Mouse (Mus musculus): Measurements from ENCODE around the gene Dph1.

DNA sequence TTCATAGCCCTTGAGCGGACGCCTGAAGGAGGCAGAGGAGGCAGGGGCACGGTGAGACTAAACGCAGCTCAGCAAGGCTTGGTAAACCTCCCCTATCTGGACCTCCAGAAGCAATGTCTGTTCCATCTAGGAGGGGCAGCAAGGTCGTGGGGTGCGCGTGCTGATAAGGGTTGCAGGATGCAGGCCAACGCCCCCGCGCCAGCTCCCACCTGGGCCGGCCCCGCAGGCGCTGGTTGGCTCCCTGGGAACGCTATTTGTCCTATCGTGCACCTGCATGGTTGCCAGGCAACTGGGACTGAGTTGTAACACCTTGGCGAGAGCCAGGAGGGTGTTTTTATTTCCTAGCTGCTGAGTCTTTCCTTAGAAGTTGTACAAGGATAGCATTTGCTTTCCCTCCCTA, 43.7 kb upstream of the Dph1 start:
- TF ChIP-seq CTCF (IDR thresholded peaks at IDR 0.05; ENCODE audit: borderline replicate concordance, insufficient read depth, low read length) (no peak), POLR2A (IDR thresholded peaks at IDR 0.05; ENCODE audit: low read depth, low read length) (no peak)
